Mouse (Mus musculus) thymus, postnatal 0 days (tissue): ENCODE results near the gene Neu2. TPM values are rescaled to one million over a fixed set of nuclear protein-coding genes. Genes with fewer than 3 reads are reported as not detected.

ENCODE experiments used
- DNase-seq: peaks from one replicate; pipeline ENCODE4 v3.0.0-alpha.2; 2015; ENCODE audit warnings: low spot score
- polyA plus RNA-seq: library from polyadenylated mRNA; unstranded; fragments of >200 nt; fragmentation: Nextera tagmentation; extraction: Ambion mirVana; gene quantifications from 2 replicates; pipeline ENCODE4 v1.2.1, GENCODE M21; 2015

Neu2 gene
- polyA plus RNA-seq, 1 experiment from 2014 or later = 6.2 TPM

DNA sequence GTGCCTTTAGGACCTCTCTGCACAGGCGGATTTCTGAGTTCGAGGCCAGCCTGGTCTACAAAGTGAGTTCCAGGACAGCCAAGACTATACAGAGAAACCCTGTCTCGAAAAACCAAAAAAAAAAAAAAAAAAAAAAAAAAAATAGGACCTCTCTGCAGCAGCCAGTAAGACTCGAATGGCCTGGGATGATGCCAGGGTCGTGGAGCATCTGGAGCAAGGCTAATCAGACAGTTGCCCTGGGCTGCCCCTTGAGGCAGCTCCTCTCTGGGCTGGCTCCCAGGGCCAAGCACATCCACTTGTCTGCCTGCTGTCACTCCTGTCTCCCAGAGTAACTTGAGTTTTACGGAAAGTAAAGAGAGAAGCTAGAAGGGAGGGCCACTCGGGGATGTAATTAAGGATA, 135.4 kb downstream of the Neu2 start:
- no peak for DNase-seq

DNA sequence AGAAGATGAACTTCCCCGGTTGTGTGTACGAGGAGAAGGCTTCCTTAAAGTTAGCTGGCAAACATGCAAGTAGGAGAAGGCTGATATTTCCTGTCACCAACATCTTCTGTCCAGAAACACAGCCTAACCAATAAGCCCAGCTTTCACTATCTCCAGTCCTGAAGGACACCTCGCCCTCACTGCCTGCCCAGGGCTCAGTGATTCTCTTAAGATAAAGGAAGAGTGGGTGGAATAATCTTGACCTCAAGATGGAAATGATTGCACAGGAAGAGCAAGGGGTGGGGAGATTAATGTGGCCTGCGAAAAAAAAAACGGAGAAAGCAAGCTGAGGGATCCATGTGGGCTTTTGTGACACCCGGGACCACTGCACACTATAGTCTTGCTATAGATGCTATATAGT, 136.1 kb downstream of the Neu2 start:
- no peak for DNase-seq

Other genes starting within 250 kb of the Neu2 start
- gene Efhd1, start 245.5 kb upstream of the Neu2 start, polyA plus RNA-seq = 1.2 and 1.5 TPM in 2 replicates
- 34.4 and 36.6 TPM in 2 replicates for gene Gigyf2, start 182.9 kb upstream of the Neu2 start, polyA plus RNA-seq
- gene Kcnj13, start 115.2 kb upstream of the Neu2 start, polyA plus RNA-seq = 0.18 and 0.62 TPM in 2 replicates
- 0.33 TPM in 1 of 2 replicates, not detected in the other for gene Snorc, start 39.6 kb upstream of the Neu2 start, polyA plus RNA-seq
- gene Ngef, start 64.0 kb downstream of the Neu2 start, polyA plus RNA-seq = 0.10 and 0.18 TPM in 2 replicates
- gene Inpp5d, start 110.4 kb downstream of the Neu2 start, polyA plus RNA-seq = 41.0 and 43.6 TPM in 2 replicates
- 25.7 and 27.2 TPM in 2 replicates for gene Atg16l1, start 246.0 kb downstream of the Neu2 start, polyA plus RNA-seq